Mouse (Mus musculus): Measurements from ENCODE around the gene Metap1. TPM values are rescaled to one million over a fixed set of nuclear protein-coding genes. Genes with fewer than 3 reads are reported as not detected.

Metap1 gene
- total RNA-seq, 2 experiments from 2014 or later, result 65.1 to 80.2 TPM

DNA sequence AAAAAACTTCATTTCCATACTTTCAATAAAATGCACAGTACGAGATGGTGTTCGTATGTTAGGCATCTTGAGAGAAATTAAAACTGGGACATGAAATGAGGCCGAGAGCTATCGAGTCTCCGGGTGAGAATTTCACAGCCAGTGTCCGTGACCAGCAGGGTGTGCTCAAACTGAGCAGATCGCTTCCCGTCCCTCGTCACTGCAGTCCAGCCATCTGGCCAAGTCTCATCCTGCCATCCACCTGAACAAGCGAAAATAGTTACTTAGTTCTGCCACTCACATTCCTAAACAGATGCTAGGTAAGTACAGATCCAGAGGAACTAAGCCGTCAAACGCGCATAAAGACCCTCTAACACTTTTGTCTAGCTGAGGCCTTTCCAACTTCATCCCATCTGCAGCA lies 29.1 kb downstream of the Metap1 start:
- ATAC-seq (replicated peaks; ENCODE audit: low FRiP score, low TSS enrichment, poor library complexity, severe bottlenecking), result no peak

DNA sequence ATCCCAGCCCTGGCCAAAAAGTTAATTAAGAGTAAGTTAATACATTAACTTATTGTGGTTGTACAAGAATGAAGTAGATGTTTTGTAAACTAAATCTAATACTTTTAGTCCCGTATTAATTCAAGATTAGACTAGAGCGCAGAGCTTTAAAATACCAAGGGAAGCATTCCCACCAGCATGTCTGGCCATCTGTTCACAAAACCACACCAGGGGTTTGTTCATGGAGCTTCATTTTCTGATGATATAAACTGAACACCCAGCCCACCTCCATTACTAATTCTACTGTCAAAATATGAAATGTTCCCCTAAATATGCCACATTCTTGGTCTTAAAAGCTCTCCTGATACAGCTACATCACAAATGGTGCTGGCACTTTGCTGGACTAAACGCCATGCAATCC lies 30.9 kb downstream of the Metap1 start:
- ATAC-seq (replicated peaks; ENCODE audit: low FRiP score, low TSS enrichment, poor library complexity, severe bottlenecking), result no peak

DNA sequence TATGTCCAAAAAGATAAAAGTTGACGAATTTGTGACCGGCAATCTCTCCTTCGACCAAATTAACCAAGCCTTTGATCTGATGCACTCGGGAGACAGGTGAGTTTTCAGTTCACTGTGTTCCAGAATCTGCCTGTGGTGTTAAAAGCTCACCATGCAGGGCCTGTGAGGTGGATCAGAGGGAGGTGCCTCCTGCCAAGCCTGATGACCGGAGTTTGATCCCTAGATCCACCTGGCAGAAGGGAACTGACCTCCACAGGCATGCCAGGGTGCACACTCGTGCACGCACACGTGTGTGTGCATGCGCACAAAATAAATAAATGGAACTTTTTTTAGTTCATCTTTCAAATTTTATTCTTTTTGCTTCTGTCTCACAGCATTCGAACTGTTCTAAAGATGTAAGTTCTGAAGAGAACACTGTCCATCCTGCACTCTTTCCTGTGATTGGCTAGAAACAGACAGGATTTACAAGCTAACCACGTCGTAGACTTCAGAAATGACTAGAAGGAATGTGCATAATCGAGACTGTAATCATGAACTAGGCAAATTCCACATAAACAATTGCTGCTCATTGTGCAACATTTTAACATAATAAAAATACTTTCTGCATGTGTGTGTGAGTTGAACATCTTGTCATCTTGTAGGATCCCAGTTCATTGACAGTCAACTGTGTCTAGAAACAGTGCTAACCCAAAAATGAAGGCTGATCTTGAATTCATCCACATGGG lies 34.4 kb downstream of the Metap1 start:
- ATAC-seq (replicated peaks; ENCODE audit: low FRiP score, low TSS enrichment, poor library complexity, severe bottlenecking), result no peak

DNA sequence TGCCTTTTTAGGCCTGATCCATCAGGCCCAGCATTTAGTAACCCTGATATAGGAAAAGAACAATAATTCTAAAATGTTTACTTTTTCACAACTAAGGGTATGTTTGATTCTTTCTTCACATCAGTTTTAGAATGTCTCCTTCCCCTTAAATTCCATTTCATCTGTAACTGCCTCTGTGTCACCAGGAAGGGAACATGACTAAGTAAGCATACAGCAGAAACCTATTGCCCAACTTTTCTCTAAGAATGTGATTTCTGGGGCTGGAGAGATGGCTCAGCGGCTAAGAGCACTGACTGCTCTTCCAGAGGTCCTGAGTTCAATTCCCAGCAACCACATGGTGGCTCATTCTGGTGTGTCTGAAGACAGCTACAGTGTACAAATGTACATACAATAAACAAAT lies 35.1 kb downstream of the Metap1 start:
- no peak for ATAC-seq (replicated peaks; ENCODE audit: low FRiP score, low TSS enrichment, poor library complexity, severe bottlenecking)

DNA sequence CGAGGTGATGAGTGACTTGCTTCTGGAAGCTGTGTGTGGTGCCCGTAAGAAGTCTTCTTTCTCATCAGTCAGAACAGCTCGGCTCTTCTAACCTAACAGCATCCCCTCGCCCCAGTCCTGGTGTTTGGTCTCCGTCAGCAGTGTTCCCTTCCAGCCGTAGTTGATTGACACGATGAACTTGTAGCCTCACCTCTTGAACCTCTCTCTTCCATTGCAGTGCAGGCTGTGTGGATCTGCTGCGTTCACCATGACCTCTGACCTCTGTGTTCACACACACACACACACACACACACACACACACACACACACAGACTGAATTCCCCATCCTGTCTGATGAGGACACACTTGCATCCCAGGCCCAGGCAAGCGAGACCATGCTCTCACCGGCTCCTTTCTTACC lies 37.1 kb downstream of the Metap1 start:
- no peak for ATAC-seq (replicated peaks; ENCODE audit: low FRiP score, low TSS enrichment, poor library complexity, severe bottlenecking)

DNA sequence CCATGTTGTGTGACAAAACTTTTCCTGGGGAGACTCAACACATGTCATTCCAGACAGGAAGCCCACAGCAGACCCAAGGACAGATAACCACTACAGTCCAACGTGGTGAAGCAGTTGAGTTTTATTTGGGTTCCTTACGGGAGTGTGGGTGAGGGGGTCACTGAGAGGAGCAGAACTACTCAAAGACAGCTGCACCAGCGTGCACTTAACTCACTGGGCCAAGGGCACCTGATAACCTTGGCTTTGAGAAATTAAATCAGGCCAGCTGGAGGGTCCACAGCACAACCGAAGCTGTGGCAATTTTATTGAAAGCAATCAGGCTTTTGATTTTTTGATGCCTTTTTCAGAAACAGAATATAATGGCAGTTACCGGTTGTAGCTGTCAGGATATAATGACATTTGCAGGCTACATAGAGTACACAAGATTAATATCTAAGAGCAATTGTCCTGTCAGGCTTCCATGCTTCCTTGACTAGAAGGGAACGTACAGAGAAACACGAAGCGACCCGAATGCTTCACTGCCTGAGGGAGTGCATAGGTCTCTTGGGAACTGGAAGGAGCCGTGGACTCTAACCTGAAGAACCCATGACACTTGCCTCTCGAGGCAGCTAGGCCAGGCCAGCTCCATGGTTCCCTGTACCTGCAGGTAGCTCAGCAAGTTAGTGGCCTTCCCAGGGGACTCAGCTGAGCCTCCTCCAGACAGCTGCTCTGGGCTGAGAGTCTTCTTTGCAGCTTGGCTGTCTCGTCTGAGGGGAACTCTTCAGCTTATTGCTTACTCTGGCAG lies 41.0 kb downstream of the Metap1 start:
- ATAC-seq (replicated peaks; ENCODE audit: low FRiP score, low TSS enrichment, poor library complexity, severe bottlenecking), result no peak

DNA sequence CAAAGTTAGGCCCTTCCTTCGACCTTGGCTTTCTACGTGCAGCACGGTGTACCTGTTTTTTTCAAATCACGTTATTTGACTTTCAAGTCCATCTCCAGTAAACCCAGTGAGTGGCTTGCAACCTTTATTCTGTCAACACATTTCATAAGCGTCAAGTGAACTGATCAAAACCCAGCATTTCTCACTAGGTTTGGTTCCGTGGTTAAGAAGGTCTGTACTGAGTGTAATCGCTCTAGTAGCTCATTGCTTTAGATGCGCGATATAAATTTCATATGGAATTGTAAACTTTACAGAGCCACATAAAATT lies 45.9 kb downstream of the Metap1 start:
- ATAC-seq (replicated peaks; ENCODE audit: low FRiP score, low TSS enrichment, poor library complexity, severe bottlenecking), result no peak

DNA sequence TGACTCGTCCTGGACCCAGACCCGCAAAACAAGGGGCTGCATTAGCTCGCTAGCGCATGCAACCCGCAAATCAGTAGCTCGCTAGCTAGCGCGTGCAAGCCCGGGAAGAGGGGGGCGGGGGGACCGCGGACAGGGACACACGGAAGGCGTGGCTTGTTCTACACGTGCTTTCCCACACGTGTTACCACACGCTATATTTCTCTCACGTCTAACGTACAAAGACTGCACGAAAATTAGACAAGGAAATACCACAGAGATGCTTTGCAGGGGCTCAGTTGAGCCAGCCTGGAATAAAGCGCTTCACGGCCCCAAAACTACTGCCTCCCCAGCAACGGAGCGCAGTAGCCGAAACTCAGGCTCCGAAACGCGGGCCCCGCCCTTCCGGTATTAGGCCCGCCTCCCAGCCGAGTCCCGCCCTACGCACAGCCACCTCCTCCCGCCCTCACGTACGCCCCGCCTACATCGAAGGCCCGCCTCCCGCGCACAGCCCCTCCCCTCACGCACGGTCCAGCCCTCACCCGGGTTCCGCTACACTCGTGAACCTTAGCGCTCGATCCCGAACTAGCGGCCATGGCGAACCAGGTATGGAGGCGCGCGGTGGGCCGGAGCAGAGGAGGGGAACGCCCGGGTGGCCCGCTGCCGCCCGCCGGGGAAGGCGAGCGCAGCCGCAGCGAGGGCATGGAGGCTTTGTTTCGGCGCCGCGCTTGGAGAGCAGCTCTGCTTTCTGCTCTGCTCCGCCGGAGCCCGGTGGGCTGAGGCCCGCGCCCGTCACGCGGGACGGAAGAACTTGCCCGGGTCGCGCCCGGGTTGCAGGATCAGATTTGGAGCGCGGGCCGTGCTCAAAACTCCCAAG lies 46.5 kb downstream of the Metap1 start, which contains the start of gene Adh5:
TSS of gene Adh5 (plus strand) at position 482 of the 853 bp plus-strand sequence.
- ATAC-seq (replicated peaks; ENCODE audit: low FRiP score, low TSS enrichment, poor library complexity, severe bottlenecking), result peak; percentile 96

DNA sequence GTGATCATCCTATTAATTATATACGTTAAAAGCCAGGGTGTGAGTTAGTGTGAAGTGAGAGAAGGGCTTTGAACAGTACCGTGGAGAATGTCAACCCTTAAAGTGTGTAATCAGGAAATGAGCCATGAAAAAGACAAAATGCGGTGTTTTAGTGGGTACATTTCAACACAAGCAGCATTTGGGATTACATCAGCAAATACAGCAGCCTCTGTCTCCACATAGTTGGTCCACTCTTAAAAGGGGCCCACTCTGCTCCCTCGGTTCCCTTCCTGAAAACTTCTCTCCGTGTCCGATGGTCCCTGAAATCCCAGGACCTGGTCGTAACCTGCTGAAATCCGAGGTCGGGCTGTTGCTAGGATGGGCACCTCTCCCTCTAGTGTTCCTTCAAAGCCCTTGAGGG lies 47.1 kb downstream of the Metap1 start:
- no peak for ATAC-seq (replicated peaks; ENCODE audit: low FRiP score, low TSS enrichment, poor library complexity, severe bottlenecking)

DNA sequence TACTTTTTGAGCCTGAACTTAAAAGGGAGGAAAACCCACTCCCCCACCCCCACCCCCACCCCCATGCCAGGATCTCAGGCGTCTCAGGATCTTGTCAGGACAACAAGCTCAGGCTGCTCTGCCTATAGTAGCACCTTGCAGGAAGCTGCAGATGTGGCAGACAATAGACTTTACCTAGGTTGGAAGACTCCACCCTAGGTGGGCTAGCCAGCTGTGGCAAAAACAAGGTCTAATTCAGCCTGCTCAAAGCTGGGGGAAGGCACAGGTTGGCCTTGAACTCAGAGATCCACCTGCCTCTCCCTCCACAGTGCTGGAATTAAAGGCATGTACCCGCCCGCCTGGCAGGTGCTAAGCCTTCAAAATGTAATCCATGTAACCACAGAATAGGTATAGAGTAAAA lies 50.6 kb downstream of the Metap1 start:
- no peak for ATAC-seq (replicated peaks; ENCODE audit: low FRiP score, low TSS enrichment, poor library complexity, severe bottlenecking)

DNA sequence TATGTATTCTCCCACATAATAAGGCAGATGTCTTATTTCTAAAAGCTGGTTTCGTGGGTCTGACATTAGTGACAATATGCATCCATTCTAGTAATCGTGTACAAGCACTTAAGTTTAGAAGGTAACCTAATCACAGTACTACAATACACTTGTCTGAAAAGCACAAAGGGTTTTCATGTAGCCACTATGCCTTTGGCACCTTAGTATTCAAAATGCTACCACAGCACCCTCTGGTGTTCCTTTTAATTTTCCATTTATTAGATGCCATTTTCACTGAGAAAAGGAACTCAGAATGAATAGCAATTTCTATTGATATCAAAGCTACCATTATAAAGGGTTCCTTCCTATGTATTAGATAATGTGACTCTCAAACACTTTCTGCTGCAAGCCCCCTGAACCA lies 57.5 kb downstream of the Metap1 start:
- peak; percentile 61 for ATAC-seq (replicated peaks; ENCODE audit: low FRiP score, low TSS enrichment, poor library complexity, severe bottlenecking)

DNA sequence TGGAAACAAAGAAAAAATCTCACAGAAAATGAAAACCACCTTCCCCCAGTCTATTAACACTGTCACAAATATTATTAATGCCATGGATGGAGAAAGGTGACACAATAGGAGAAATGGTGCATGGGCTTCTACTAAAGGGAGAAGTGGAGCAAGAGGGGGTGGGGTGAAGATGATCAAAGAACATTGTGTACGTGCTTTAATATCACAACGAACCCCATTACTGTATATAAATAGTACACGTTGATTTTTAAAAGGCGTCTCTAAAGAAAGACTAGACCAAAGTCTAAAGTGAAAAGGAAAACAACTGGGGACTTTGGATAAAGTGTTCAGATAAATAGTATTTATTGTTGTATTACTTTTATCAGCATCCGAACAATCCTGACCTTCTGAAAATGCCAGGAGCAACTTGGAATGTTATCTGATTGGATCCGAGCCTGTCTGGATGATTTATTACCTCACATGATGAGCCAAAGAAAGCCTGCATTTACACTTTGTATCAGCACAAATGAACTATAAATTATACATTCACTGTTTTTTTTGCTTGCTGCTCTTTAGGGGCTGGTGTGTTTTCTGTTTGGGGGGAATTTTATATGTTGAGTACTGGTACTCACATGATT lies 58.8 kb downstream of the Metap1 start:
- no peak for ATAC-seq (replicated peaks; ENCODE audit: low FRiP score, low TSS enrichment, poor library complexity, severe bottlenecking)

DNA sequence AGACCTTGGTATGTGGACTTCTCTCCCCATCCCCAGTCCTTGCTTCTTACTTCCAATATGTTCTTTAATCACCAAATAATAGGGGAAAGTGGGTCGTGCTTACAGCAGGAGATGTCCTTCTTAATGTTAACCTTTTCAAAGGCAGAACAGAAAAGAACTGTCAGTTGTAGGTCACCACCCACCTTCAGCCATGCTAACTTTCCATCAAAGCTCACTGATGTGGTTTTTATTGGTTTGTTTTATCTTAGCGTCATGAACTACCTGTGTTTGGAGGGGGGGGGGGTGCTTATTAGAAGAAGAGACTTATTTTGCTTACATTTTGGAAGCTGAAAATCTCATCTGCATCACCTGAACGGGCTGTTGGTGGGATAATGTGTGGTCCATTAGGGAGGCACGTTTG lies 65.1 kb downstream of the Metap1 start:
- no peak for ATAC-seq (replicated peaks; ENCODE audit: low FRiP score, low TSS enrichment, poor library complexity, severe bottlenecking)

DNA sequence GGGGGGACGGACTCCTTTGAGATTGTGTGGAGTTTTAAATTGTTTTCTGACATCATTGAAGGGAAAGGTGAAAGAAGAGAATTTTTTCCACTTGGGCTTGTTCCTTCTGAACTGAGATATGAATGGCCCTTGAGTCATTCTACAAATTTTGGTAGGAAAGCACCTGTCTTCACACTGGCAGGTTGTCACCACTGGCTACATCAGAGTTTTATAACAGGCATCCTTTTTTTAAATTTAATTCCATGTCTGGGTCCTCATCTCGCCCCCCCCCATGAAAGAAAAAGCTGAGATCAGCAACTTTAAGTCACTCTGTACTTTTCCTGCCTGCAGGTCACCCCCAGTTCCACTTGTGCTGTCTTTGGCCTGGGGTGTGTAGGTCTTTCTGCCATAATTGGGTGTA lies 65.7 kb downstream of the Metap1 start:
- no peak for ATAC-seq (replicated peaks; ENCODE audit: low FRiP score, low TSS enrichment, poor library complexity, severe bottlenecking)

DNA sequence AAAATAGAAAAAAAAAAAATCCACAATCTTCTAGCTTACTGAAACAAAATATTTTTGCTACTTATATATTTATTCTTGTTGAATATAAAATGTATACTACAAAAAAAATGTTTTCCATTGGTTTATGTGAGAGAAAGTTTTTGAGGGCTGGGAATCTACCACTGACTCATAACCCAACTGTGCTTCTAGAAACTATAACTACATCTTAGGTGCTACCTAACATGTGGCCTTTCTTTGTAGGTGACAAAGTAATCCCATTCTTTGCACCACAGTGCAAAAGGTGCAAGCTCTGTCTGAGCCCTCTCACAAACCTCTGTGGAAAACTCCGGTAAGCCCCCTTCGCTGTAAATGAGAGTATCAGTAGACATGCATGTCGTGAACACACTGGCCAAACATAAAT lies 68.9 kb downstream of the Metap1 start:
- no peak for ATAC-seq (replicated peaks; ENCODE audit: low FRiP score, low TSS enrichment, poor library complexity, severe bottlenecking)

DNA sequence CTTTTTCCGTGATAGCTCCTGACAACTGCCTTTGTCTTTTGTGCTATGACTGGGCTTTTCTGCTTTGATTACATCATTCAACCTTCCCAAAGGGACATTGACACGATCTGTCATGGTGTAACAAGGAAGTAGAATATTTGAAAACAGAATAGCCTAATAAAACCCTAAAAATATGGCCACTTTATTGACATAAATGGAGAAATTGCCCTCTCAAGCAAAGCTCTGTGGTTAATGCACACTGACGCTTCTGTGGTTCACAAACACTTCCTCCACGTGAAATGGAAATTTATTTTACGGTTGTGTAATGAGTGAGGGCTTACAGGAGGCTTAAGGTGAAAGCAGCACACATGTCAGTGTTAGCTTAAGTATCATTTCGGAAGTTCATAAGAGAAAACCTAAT lies 69.9 kb downstream of the Metap1 start:
- no peak for ATAC-seq (replicated peaks; ENCODE audit: low FRiP score, low TSS enrichment, poor library complexity, severe bottlenecking)

DNA sequence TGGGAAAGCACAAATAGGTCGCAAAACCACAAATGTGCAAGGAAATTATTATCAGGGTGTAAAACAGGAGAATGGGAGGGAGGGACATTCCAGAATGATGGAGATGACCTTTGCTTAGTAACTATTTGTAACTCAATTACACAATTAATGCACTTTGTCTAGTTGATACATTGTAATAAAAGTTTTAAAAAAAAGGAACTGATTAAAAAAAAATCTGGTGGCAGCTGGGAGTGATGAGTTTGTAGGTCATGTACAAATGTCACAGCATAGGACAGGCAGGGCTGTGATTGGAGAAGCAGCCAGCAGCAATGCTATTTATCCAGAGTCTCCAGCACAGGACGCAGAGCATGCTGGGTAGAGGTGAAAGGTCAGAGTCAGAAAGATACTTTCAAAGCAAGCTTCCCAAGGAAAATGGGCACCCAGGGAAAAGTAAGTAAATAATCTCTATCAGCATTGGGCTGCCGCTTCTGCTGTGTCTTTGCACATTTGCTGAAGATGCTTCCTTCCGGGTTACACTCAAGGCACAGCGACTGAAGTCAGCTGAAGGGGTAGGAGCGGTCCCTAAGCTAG lies 74.1 kb downstream of the Metap1 start, which contains the start of gene Adh4:
TSS of gene Adh4 (plus strand) at position 346 of the 570 bp plus-strand sequence.
- ATAC-seq (replicated peaks; ENCODE audit: low FRiP score, low TSS enrichment, poor library complexity, severe bottlenecking), result no peak

DNA sequence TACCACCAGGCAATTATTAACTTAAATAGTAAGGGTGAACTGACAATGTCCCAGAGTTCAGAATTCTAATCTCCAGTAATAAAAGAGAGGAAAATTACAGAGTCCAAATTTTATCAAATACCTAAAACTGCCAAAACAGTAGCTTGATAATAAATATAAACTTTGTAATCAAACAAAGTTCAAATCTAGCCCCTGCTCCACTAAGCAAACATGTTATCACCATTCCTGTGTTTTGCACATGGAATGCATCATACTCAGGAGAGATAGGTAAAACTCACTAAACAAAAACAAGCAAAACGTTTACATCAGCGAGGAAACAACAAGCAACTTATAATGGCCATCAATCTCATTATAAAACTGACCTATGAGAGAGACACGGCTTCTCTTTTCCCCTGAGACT lies 79.1 kb downstream of the Metap1 start:
- ATAC-seq (replicated peaks; ENCODE audit: low FRiP score, low TSS enrichment, poor library complexity, severe bottlenecking), result no peak

DNA sequence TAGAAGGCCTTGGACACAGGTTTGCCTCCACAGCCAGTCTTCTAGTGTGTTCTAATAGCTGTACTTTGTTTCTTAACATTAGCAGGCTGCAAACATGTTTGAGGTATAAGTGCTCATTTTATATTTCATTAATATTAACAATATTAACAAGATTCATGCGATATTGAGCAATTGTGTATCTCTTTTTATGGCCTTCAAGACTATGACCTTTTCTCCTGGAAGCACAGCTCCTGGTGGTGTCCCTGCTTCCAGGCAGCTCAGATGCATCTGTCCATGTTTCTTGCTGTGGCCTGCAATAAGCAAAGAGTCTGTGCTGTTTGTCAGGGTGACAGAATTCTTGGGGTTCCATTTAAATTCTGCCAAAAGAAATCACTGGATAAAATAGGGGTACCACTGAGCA lies 79.7 kb downstream of the Metap1 start:
- no peak for ATAC-seq (replicated peaks; ENCODE audit: low FRiP score, low TSS enrichment, poor library complexity, severe bottlenecking)
